Mouse (Mus musculus) intestine, embryonic 14.5 days (tissue): ENCODE measurements around the gene Slc22a7. TPM values are rescaled to one million over a fixed set of nuclear protein-coding genes. Genes with fewer than 3 reads are reported as not detected.

Source experiments
- ATAC-seq: fragments of 200-750 bp; cut with Nextera tagmentation; replicated peaks from 2 replicates; pipeline ENCODE4 v1.8.0; 2017; ENCODE audit warnings: low read depth, moderate number of reproducible peaks, moderate TSS enrichment, moderate library complexity; ENCODE audit not compliant: low FRiP score, low TSS enrichment
- DNase-seq: peaks from one replicate; pipeline ENCODE4 v3.0.0-alpha.2; 2018; ENCODE audit warnings: low spot score
- H3K27ac ChIP-seq: fragments of 300-500 bp; sonication (generic); 2 replicates; pipeline ENCODE4 v1.5.1; 2014; ENCODE audit warnings: low read depth, mild to moderate bottlenecking, control low read depth
- H3K27me3 ChIP-seq: fragments of 300-500 bp; sonication (generic); replicated peaks from 2 replicates; pipeline ENCODE4 v1.6.1; 2014; ENCODE audit warnings: low read length, control low read depth; ENCODE audit not compliant: control insufficient read depth, insufficient read depth
- H3K36me3 ChIP-seq: fragments of 300-500 bp; sonication (generic); 2 replicates; pipeline ENCODE4 v1.6.1; 2014; ENCODE audit warnings: low read length, control low read depth; ENCODE audit not compliant: control insufficient read depth, insufficient read depth
- H3K4me1 ChIP-seq: fragments of 300-500 bp; sonication (generic); replicated peaks from 2 replicates; pipeline ENCODE4 v1.6.1; 2014; ENCODE audit warnings: low read length, control low read depth, mixed read lengths; ENCODE audit not compliant: control insufficient read depth, insufficient read depth
- H3K4me2 ChIP-seq: fragments of 300-500 bp; sonication (generic); 2 replicates; pipeline ENCODE4 v1.6.1; 2014; ENCODE audit warnings: low read length
- H3K4me3 ChIP-seq: fragments of 300-500 bp; sonication (generic); 2 replicates; pipeline ENCODE4 v1.5.1; 2014; ENCODE audit warnings: low read depth, low read length, control low read depth, mixed read lengths
- H3K9ac ChIP-seq: fragments of 300-500 bp; sonication (generic); 2 replicates; pipeline ENCODE4 v1.6.1; 2014; ENCODE audit warnings: mild to moderate bottlenecking, low read length
- H3K9me3 ChIP-seq: fragments of 300-500 bp; sonication (generic); 2 replicates; pipeline ENCODE4 v1.6.1; 2016; ENCODE audit warnings: low read length, control low read depth; ENCODE audit not compliant: control insufficient read depth
- WGBS: fragments of 180-500 bp; shearing (Covaris S2); extraction: QIAGEN DNeasy Blood & Tissue Kit; methylation state at CpG from one replicate; pipeline ENCODE4 v1.1.7; 2014; 5-methylcytosine and 5-hydroxymethylcytosine counted together
- polyA plus RNA-seq: library from polyadenylated mRNA; unstranded; fragments of >200 nt; fragmentation: Nextera tagmentation; extraction: Ambion mirVana; gene quantifications from 2 replicates; pipeline ENCODE4 v1.2.1, GENCODE M21; 2014

Slc22a7 gene
- polyA plus RNA-seq, 1 experiment from 2014 or later, result not detected

DNA sequence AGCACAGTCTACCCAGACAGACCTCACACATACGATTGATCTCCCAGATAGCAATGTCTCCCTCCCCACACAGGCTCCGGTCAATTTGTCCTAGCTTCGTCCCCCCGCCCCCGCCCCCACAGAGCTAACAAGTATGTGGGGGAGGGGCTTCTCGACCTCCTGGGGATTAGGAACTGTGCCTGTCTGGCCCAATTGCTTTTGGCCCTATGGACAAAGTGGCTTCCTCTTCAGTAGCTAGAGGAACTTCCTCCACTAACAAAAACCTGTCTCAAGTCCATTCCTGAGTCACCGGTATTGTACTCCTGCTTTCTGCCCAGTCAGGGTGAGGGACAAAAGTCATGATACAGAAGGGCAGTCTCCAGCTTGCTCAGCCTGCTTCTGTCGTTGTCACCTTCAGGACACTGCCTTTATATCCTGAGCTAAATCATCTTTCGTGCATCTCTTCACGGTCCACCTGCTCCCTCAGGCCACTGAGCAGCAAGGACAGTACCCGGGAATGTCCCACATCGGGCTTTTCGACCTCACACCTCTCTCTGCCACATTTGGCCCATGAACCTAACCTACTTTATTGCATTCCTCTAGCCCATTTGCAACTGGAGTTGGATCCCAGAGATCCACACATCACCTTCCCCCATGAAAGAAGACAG, 15.2 kb upstream of the Slc22a7 start:
- no peak for ATAC-seq
- H3K4me2 ChIP-seq, result no peak overlapping the region; the same call in 1 of the 2 replicates
- no peak overlapping the region for H3K27ac ChIP-seq
- DNase-seq, result no peak
- H3K9me3 ChIP-seq, result no peaks in the 10 kb centered on the region
- no peaks in the 10 kb centered on the region for H3K36me3 ChIP-seq
- H3K4me1 ChIP-seq, result peaks cover 7% of the 10 kb centered on the region; the same call in 1 of the 2 replicates
- WGBS, result 4% methylated on average over 13 of the region's 13 CpGs
- H3K4me3 ChIP-seq, result no peak overlapping the region
- H3K27me3 ChIP-seq, result peaks cover 56% of the 10 kb centered on the region
- H3K9ac ChIP-seq, result no peak overlapping the region

DNA sequence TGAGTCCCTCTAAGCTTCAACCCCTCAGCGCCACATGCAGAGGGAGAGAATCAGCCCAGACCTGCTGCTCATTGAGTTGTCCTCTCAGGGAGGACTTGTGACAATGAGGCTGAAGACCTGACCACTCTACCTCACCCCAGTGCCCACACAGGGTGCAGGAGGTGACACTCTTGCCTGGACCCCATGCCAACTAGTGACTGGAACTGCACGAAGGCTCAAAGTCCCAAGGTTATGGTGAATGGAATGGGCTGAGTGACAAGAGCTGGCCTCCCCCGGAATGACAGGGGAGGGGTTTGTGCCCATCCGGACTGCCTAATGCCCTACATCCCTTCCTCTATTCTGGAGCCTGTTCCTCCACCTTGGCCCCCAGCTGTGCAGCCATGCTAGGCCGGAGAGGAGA, 14.4 kb upstream of the Slc22a7 start:
- H3K27me3 ChIP-seq, result peaks cover 50% of the 10 kb centered on the region
- no peaks in the 10 kb centered on the region for H3K9me3 ChIP-seq
- H3K9ac ChIP-seq, result no peak overlapping the region
- H3K27ac ChIP-seq, result no peak overlapping the region
- DNase-seq (no peak), ATAC-seq (no peak)
- WGBS, result 28% methylated on average over 5 of the region's 5 CpGs
- H3K4me2 ChIP-seq, result no peak overlapping the region
- H3K4me3 ChIP-seq, result no peak overlapping the region
- H3K4me1 ChIP-seq, result peaks cover 7% of the 10 kb centered on the region; the same call in 1 of the 2 replicates
- H3K36me3 ChIP-seq, result no peaks in the 10 kb centered on the region

DNA sequence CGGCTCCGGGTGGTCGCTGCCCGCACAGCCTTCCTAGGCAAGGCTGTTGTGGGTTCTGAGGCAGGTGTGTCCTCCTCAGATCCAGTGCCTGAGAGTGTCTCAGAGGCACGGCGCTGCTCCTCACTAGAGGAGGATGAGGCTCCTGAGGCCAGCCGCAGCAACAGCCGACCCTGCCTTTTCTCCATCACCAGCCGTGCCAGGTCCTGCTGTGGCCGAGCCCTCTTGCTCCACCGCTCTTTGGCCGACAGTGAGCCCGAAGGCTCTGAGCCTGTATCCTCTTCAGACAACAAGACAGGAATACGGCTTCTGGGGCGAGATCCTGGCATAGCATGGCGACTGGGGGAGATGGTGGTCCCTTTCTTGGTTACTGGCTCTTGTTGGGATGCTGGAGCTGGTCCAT, 8.0 kb upstream of the Slc22a7 start:
- no peak overlapping the region for H3K27ac ChIP-seq
- ATAC-seq (no peak), DNase-seq (no peak)
- no peaks in the 10 kb centered on the region for H3K36me3 ChIP-seq
- no peak overlapping the region for H3K4me2 ChIP-seq
- 95% methylated on average over 16 of the region's 16 CpGs for WGBS
- H3K4me3 ChIP-seq, result no peak overlapping the region
- H3K9ac ChIP-seq, result no peak overlapping the region
- peaks cover 54% of the 10 kb centered on the region for H3K27me3 ChIP-seq
- no peaks in the 10 kb centered on the region for H3K9me3 ChIP-seq
- H3K4me1 ChIP-seq, result no peaks in the 10 kb centered on the region

DNA sequence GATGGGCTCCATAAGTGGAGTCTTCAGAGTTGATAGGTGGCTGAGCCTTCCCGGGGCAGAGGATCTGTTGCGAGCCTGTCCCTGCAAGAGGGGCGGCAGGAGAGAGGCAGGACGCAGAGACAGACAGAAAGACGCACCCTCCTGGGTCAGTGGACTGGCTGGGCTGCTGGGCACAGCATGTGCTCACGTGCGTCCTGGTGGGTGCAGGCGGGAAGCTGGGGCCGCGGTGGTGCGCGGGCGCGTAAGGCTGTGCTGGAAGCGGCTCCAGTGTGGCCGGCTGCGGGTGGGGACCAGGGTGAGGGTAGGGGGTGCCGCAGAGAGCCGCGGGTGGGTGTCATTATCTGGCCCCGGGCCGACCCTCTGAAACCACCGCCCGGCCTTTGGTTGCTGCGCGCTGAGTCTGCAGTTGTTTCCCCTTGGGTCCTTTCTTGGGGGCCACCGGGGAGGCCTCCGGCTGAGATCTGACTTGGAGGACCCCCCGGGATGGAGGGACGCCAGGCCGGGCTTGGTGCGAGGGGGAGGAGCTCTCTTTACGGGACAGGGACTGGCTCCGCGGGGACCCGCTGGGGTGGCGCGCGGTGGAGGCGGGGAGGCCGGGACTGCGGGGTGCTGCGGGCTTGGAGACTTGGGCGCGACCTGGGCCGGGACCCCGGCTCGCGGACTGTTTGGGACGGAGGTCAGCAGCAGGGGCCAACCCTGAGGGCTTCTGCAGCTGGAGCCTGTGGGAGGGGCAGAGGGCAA, 6.8 kb upstream of the Slc22a7 start:
- H3K9me3 ChIP-seq, result no peaks in the 10 kb centered on the region
- no peaks in the 10 kb centered on the region for H3K36me3 ChIP-seq
- H3K4me1 ChIP-seq, result no peaks in the 10 kb centered on the region
- 2% methylated on average over 50 of the region's 50 CpGs for WGBS
- no peak overlapping the region for H3K27ac ChIP-seq
- peak overlapping the region; percentile 35 for H3K9ac ChIP-seq
- DNase-seq (no peak), ATAC-seq (no peak)
- peak overlapping the region; percentile 67 for H3K4me2 ChIP-seq
- peaks cover 56% of the 10 kb centered on the region for H3K27me3 ChIP-seq
- H3K4me3 ChIP-seq, result peak overlapping the region; percentile 33

DNA sequence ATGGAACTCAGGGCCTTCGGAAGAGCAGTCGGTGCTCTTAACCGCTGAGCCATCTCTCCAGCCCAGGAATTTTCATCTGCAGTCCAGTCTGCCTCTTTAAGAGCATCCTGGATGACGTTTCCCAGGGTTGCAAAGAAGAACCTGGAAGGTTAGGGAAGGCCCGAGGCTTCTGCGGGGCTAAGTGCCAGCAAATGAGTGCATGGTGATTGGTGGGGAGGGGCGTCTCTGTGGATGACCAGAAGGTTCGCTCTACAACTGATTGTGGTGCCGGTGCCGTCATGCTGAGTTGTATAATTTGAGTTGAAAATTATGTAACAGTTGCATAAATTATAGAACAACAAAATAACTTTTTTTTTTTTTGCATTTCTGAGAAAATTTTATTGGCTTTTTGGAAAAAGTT, 919 bp upstream of the Slc22a7 start:
- no peaks in the 10 kb centered on the region for H3K4me1 ChIP-seq
- WGBS, result 91% methylated on average over 10 of the region's 10 CpGs
- H3K4me3 ChIP-seq, result no peak overlapping the region
- H3K27ac ChIP-seq, result no peak overlapping the region
- H3K36me3 ChIP-seq, result no peaks in the 10 kb centered on the region
- no peak overlapping the region for H3K9ac ChIP-seq
- ATAC-seq (no peak), DNase-seq (no peak)
- H3K27me3 ChIP-seq, result peaks cover 36% of the 10 kb centered on the region
- no peaks in the 10 kb centered on the region for H3K9me3 ChIP-seq
- no peak overlapping the region for H3K4me2 ChIP-seq

DNA sequence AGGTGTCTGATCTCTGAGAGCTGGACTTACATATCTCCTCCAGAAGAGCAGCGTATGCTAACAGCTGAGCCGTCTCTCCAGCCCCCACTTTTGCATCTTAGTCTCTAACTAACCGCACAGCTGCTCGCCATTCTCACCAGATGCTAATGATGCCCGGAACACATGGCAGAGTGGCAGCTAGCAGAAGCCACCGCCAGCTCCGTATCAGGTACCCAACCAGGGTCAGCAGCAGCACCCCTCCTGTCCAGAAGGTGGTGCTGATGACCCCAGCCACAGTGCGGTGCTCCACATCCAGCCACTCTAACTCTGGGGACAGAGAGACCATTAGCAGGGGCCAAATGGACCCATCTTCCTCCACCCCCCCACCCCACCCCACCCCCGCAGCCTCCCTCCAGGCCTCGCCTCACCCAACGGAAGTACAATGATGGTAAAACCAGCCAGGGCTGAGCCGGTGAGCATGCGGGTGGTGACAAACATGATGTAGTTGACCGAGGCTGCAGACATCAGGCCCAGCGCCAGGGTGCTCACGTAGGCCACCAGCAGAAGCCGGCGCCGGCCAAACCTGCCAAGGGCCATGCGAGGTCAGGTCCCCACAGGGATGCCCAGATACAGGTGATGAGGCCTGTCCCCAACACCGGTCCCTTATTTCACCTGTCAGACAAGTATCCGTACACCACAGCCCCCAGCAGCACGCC, 1.4 kb downstream of the Slc22a7 start:
- H3K9me3 ChIP-seq, result no peaks in the 10 kb centered on the region
- H3K4me3 ChIP-seq, result no peak overlapping the region
- 26% methylated on average over 23 of the region's 23 CpGs for WGBS
- H3K36me3 ChIP-seq, result no peaks in the 10 kb centered on the region
- DNase-seq (no peak), ATAC-seq (no peak)
- no peaks in the 10 kb centered on the region for H3K4me1 ChIP-seq
- no peak overlapping the region for H3K4me2 ChIP-seq
- H3K9ac ChIP-seq, result no peak overlapping the region
- peaks cover 14% of the 10 kb centered on the region for H3K27me3 ChIP-seq
- H3K27ac ChIP-seq, result no peak overlapping the region

DNA sequence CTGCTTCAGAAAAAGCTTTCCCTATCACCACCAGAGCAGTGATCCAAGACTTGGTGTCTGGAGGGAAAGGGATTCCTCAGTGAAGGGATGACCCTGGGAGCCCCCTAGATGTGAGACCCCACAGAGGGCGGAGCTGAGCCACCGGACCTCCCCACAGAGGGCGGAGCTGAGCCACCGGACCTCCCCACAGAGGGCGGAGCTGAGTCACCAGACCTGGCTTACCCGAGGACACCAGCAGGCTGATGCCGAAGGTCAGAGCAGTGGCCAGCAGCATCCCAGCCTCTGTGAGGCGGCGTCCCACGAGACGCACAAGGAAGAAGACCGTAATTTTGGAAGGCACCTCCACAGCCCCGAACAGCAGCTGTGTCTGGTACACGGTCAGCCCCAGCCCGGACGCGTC, 4.6 kb downstream of the Slc22a7 start:
- no peak for DNase-seq
- no peak overlapping the region for H3K4me3 ChIP-seq

DNA sequence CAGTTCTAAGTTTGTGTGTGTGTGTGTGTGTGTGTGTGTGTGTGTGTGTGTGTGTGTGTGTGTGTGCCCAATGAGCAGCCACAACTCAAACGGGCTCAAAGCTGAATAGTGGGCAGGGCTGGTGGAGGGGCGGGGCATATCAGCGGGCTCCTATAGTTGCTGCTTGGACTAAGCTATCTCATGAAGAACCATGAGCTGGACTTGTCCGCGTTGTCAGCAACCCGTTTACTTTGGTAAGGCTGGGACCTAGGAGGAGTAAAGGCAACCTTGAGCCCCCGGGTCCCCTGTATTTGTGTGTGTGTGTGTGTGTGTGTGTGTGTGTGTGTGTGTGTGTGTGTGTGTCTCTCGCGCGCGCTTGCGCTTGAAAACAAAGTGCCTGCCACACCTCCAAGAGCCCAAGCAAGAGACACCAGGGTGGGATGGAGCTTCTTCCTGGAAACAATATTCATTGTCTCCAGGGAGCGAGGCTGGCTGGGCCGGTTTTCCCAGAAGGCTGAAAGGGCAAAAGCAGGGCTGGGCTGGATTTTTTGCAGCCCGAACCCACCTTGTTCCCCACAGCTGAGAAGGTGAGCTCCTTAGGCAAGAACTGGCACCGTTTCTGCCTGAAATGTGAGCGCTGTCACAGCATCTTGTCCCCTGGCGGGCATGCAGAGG, 9.4 kb downstream of the Slc22a7 start, which contains the start of gene Crip3:
Gene Crip3, plus strand, starts transcription at position 166 of the 654 bp plus-strand sequence.
- Histone ChIP-seq H3K27me3 (no peaks in the 10 kb centered on the region), H3K9ac (no peak within 1 kb of the TSS), H3K9me3 (no peaks in the 10 kb centered on the region), H3K4me2 (peak within 1 kb of the TSS; percentile 41), H3K4me1 (no peaks in the 10 kb centered on the region), H3K4me3 (0 out of 2 replicates have a peak within 1 kb of the TSS, but pooled peaks have one; percentile 3), H3K36me3 (no peaks in the 10 kb centered on the region), H3K27ac (no peak within 1 kb of the TSS)
- ATAC-seq, result 0 out of 2 replicates have a peak, but pooled peaks have one; percentile 12
- DNase-seq, result no peak
- WGBS, result 8% methylated on average over 18 of the region's 18 CpGs

More for the DNA sequence above, 4.6 kb downstream of the Slc22a7 start:
- Histone ChIP-seq H3K9me3 (no peaks in the 10 kb centered on the region), H3K27me3 (0 out of 2 replicates have a peak, but pooled peaks cover 7% of the 10 kb centered on the region), H3K27ac (no peak overlapping the region), H3K9ac (no peak overlapping the region), H3K36me3 (no peaks in the 10 kb centered on the region), H3K4me2 (peak overlapping the region; percentile 49), H3K4me1 (no peaks in the 10 kb centered on the region)
- WGBS, result 7% methylated on average over 17 of the region's 17 CpGs
- 0 out of 2 replicates have a peak, but pooled peaks have one; percentile 40 for ATAC-seq
